Mouse (Mus musculus) E14TG2a.4 (cell line): ENCODE results near the gene Cnnm2.

Experiments used
- CTCF ChIP-seq: conservative IDR thresholded peaks from 2 replicates; pipeline ENCODE4 v1.5.1; 2014; ENCODE audit warnings: low read length
- NANOG ChIP-seq: IDR thresholded peaks from 2 replicates; pipeline ENCODE4 v1.6.1; 2014; ENCODE audit warnings: borderline replicate concordance, low read length, mixed read lengths
- POU5F1 ChIP-seq: IDR thresholded peaks from 2 replicates; pipeline ENCODE4 v1.6.1; 2014; ENCODE audit warnings: low read length, borderline replicate concordance

DNA sequence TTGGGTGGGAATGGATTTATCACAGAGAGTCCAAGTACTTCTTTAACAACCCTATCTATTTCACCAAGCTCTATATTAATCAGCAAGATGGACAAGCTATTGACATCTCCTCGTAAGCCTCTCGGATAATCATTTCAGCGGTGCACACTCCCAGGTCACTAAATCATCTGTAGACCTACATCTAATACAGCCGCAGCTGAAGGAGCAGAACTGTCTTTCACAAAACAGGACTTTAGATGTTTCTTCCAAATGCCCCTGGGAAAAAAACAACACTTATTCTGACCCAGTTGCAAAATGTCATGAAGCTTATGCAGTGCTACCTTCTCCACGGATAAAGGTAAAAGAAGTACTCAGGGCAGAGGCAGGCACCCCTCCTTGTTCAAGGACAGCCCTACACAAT, 146.8 kb downstream of the Cnnm2 start:
- TF ChIP-seq CTCF, result no peak
- TF ChIP-seq NANOG, result no peak
- no peak for TF ChIP-seq POU5F1
